Mouse (Mus musculus) liver, postnatal 0 days (tissue): Measurements from ENCODE around the gene Papln. TPM values are rescaled to one million over a fixed set of nuclear protein-coding genes. Genes with fewer than 3 reads are reported as not detected.

Experiments used
- ATAC-seq: fragments of 200-750 bp; cut with Nextera tagmentation; 2 replicates; pipeline ENCODE4 v1.8.0; 2017; ENCODE audit warnings: mild to moderate bottlenecking, moderate library complexity
- DNase-seq: peaks from one replicate; pipeline ENCODE4 v3.0.0-alpha.2; 2016
- H3K27ac ChIP-seq: fragments of 300-500 bp; sonication (generic); 2 replicates; pipeline ENCODE4 v1.5.1; 2014; ENCODE audit warnings: antibody characterized with exemption, moderate library complexity, mild to moderate bottlenecking, low read depth
- H3K27me3 ChIP-seq: fragments of 300-500 bp; sonication (generic); 2 replicates; pipeline ENCODE4 v1.6.1; 2014; ENCODE audit warnings: low read length, control low read depth, mixed read lengths; ENCODE audit not compliant: insufficient read depth
- H3K36me3 ChIP-seq: fragments of 300-500 bp; sonication (generic); replicated peaks from 2 replicates; pipeline ENCODE4 v1.6.1; 2014; ENCODE audit warnings: mild to moderate bottlenecking, control low read depth, low read length, moderate library complexity, mixed read lengths; ENCODE audit not compliant: insufficient read depth
- H3K4me1 ChIP-seq: fragments of 300-500 bp; sonication (generic); 2 replicates; pipeline ENCODE4 v1.6.1; 2014; ENCODE audit warnings: antibody characterized with exemption, mild to moderate bottlenecking, control low read depth; ENCODE audit not compliant: insufficient read depth
- H3K4me2 ChIP-seq: fragments of 300-500 bp; sonication (generic); 2 replicates; pipeline ENCODE4 v1.6.1; 2014; ENCODE audit warnings: low read depth, mild to moderate bottlenecking, low read length, moderate library complexity, mixed read lengths
- H3K4me3 ChIP-seq: fragments of 300-500 bp; sonication (generic); 2 replicates; pipeline ENCODE4 v1.5.1; 2014; ENCODE audit warnings: low read depth, low read length
- H3K9ac ChIP-seq: fragments of 300-500 bp; sonication (generic); replicated peaks from 2 replicates; pipeline ENCODE4 v1.6.1; 2014; ENCODE audit warnings: mild to moderate bottlenecking, moderate library complexity
- H3K9me3 ChIP-seq: fragments of 300-500 bp; sonication (generic); 2 replicates; pipeline ENCODE4 v1.6.1; 2016; ENCODE audit warnings: mild to moderate bottlenecking, control low read depth, low read length, mixed read lengths
- CTCF ChIP-seq: sonication (generic); IDR thresholded peaks from 2 replicates; pipeline ENCODE4 v1.5.1; 2016; ENCODE audit warnings: antibody characterized with exemption, low read depth
- EP300 ChIP-seq: IDR thresholded peaks from 2 replicates; pipeline ENCODE4 v1.6.1; 2016; ENCODE audit warnings: antibody characterized with exemption, low read depth, mild to moderate bottlenecking
- WGBS: fragments of 180-500 bp; shearing (Covaris S2); extraction: QIAGEN DNeasy Blood & Tissue Kit; methylation state at CpG from one replicate; pipeline ENCODE4 v1.1.7; 2014; ENCODE audit not compliant: insufficient replicate concordance; 5-methylcytosine and 5-hydroxymethylcytosine counted together
- polyA plus RNA-seq: library from polyadenylated mRNA; unstranded; fragments of >200 nt; fragmentation: Nextera tagmentation; extraction: Ambion mirVana; gene quantifications from 2 replicates; pipeline ENCODE4 v1.2.1, GENCODE M21; 2015

The Papln gene
- polyA plus RNA-seq, 1 experiment from 2014 or later, result 0.15 TPM

GRCm38 (mm10) chr12:83764044-83764365 is 571 bp downstream of the Papln start:
- no peaks in the 10 kb centered on the region for H3K9me3 ChIP-seq
- H3K36me3 ChIP-seq, result no peaks in the 10 kb centered on the region
- H3K4me3 ChIP-seq, result peak overlapping the region; percentile 39
- WGBS, result 11% methylated on average over 14 of the region's 14 CpGs
- H3K4me2 ChIP-seq, result peak overlapping the region; percentile 72
- TF ChIP-seq CTCF (no peak), EP300 (no peak)
- peaks cover 16% of the 10 kb centered on the region for H3K4me1 ChIP-seq
- H3K9ac ChIP-seq, result peak overlapping the region; percentile 38; the same call in 1 of the 2 replicates
- H3K27ac ChIP-seq, result no peak overlapping the region
- ATAC-seq (peak; percentile 3; the same call in 1 of the 2 replicates), DNase-seq (no peak)
- H3K27me3 ChIP-seq, result peaks cover 11% of the 10 kb centered on the region; the same call in 1 of the 2 replicates

- Histone ChIP-seq H3K4me2 (peak overlapping the region; percentile 72; the same call in 1 of the 2 replicates), H3K9me3 (no peaks in the 10 kb centered on the region), H3K4me1 (peaks cover 16% of the 10 kb centered on the region), H3K4me3 (no peak overlapping the region), H3K27ac (no peak overlapping the region), H3K36me3 (no peaks in the 10 kb centered on the region), H3K9ac (no peak overlapping the region), H3K27me3 (peaks cover 11% of the 10 kb centered on the region; the same call in 1 of the 2 replicates)
- ATAC-seq (no peak), DNase-seq (no peak)
- TF ChIP-seq EP300 (no peak), CTCF (no peak)
- WGBS, result 60% methylated on average over 10 of the region's 10 CpGs
Observed at GRCm38 (mm10) chr12:83764519-83764918, 1.1 kb downstream of the Papln start.

- no peak overlapping the region for H3K9ac ChIP-seq
- peaks cover 16% of the 10 kb centered on the region for H3K4me1 ChIP-seq
- no peak overlapping the region for H3K27ac ChIP-seq
- H3K4me2 ChIP-seq, result no peak overlapping the region
- DNase-seq (no peak), ATAC-seq (no peak)
- TF ChIP-seq EP300 (no peak), CTCF (no peak)
- H3K27me3 ChIP-seq, result peaks cover 11% of the 10 kb centered on the region; the same call in 1 of the 2 replicates
- no peak overlapping the region for H3K4me3 ChIP-seq
- H3K36me3 ChIP-seq, result no peaks in the 10 kb centered on the region
- 75% methylated on average over 13 of the region's 13 CpGs for WGBS
- H3K9me3 ChIP-seq, result no peaks in the 10 kb centered on the region
Observed at GRCm38 (mm10) chr12:83765965-83766603, 2.6 kb downstream of the Papln start.

GRCm38 (mm10) chr12:83767833-83768232 is 4.4 kb downstream of the Papln start:
- 62% methylated on average over 9 of the region's 9 CpGs for WGBS
- no peak for DNase-seq
- Histone ChIP-seq H3K36me3 (no peaks in the 10 kb centered on the region), H3K27ac (no peak overlapping the region), H3K4me3 (no peak overlapping the region), H3K27me3 (peaks cover 11% of the 10 kb centered on the region; the same call in 1 of the 2 replicates), H3K4me2 (no peak overlapping the region), H3K9me3 (no peaks in the 10 kb centered on the region), H3K9ac (no peak overlapping the region), H3K4me1 (peaks cover 10% of the 10 kb centered on the region)
- peak; percentile 35; the same call in 1 of the 2 replicates for ATAC-seq
- no peak for TF ChIP-seq CTCF

GRCm38 (mm10) chr12:83768235-83768899 is 4.9 kb downstream of the Papln start:
- H3K27me3 ChIP-seq, result peaks cover 11% of the 10 kb centered on the region; the same call in 1 of the 2 replicates
- 64% methylated on average over 14 of the region's 14 CpGs for WGBS
- no peak overlapping the region for H3K27ac ChIP-seq
- ATAC-seq, result peak; percentile 28; the same call in 1 of the 2 replicates
- no peak overlapping the region for H3K4me3 ChIP-seq
- peaks cover 9% of the 10 kb centered on the region for H3K4me1 ChIP-seq
- H3K4me2 ChIP-seq, result no peak overlapping the region
- no peaks in the 10 kb centered on the region for H3K9me3 ChIP-seq
- DNase-seq, result no peak
- TF ChIP-seq EP300, result no peak
- no peak for TF ChIP-seq CTCF
- H3K36me3 ChIP-seq, result no peaks in the 10 kb centered on the region
- H3K9ac ChIP-seq, result no peak overlapping the region

GRCm38 (mm10) chr12:83770418-83771256 is 7.2 kb downstream of the Papln start:
- Histone ChIP-seq H3K36me3 (no peaks in the 10 kb centered on the region), H3K27me3 (peaks cover 3% of the 10 kb centered on the region; the same call in 1 of the 2 replicates)

More at GRCm38 (mm10) chr12:83770418-83771256, 7.2 kb downstream of the Papln start:
- 13% methylated on average over 25 of the region's 25 CpGs for WGBS
- Histone ChIP-seq H3K9ac (no peak overlapping the region), H3K9me3 (no peaks in the 10 kb centered on the region), H3K4me1 (no peaks in the 10 kb centered on the region), H3K4me3 (no peak overlapping the region), H3K4me2 (peak overlapping the region; percentile 46), H3K27ac (no peak overlapping the region)
- DNase-seq, result peak; percentile 70
- TF ChIP-seq CTCF, result peak; percentile 75
- no peak for TF ChIP-seq EP300
- peak; percentile 51; the same call in 1 of the 2 replicates for ATAC-seq
